Mouse (Mus musculus) neural tube, embryonic 12.5 days (tissue): ENCODE data around the gene Fiz1. TPM values are rescaled to one million over a fixed set of nuclear protein-coding genes. Genes with fewer than 3 reads are reported as not detected.
"Not testable (repeated sequence)": the region's sequence is repeated elsewhere in the genome, so short reads cannot be mapped to it uniquely, and the experiment has no call there.

Experiments
- ATAC-seq: fragments of 200-750 bp; cut with Nextera tagmentation; 2 replicates; pipeline ENCODE4 v1.8.0; 2017; ENCODE audit warnings: low read depth, mild to moderate bottlenecking, moderate TSS enrichment, moderate library complexity; ENCODE audit not compliant: low FRiP score
- H3K27ac ChIP-seq: fragments of 300-500 bp; sonication (generic); 2 replicates; pipeline ENCODE4 v1.5.1; 2016
- H3K27me3 ChIP-seq: fragments of 300-500 bp; sonication (generic); replicated peaks from 2 replicates; pipeline ENCODE4 v1.6.1; 2016; ENCODE audit warnings: mild to moderate bottlenecking
- H3K36me3 ChIP-seq: fragments of 300-500 bp; sonication (generic); 2 replicates; pipeline ENCODE4 v1.6.1; 2016; ENCODE audit warnings: mild to moderate bottlenecking
- H3K4me1 ChIP-seq: fragments of 300-500 bp; sonication (generic); 2 replicates; pipeline ENCODE4 v1.6.1; 2016
- H3K4me2 ChIP-seq: fragments of 300-500 bp; sonication (generic); replicated peaks from 2 replicates; pipeline ENCODE4 v1.6.1; 2016; ENCODE audit warnings: mild to moderate bottlenecking
- H3K4me3 ChIP-seq: fragments of 300-500 bp; sonication (generic); 2 replicates; pipeline ENCODE4 v1.5.1; 2016
- H3K9ac ChIP-seq: fragments of 300-500 bp; sonication (generic); 2 replicates; pipeline ENCODE4 v1.6.1; 2016; ENCODE audit warnings: mild to moderate bottlenecking
- H3K9me3 ChIP-seq: fragments of 300-500 bp; sonication (generic); 2 replicates; pipeline ENCODE4 v1.6.1; 2016; ENCODE audit warnings: mild to moderate bottlenecking
- WGBS: fragments of 180-500 bp; shearing (Covaris S2); methylation state at CpG from one replicate; pipeline ENCODE4 v1.1.7; 2016; 5-methylcytosine and 5-hydroxymethylcytosine counted together
- polyA plus RNA-seq: library from polyadenylated mRNA; unstranded; fragments of >200 nt; fragmentation: Nextera tagmentation; extraction: Ambion mirVana; gene quantifications from 2 replicates; pipeline ENCODE4 v1.2.1, GENCODE M21; 2016

The Fiz1 gene
- polyA plus RNA-seq, 1 experiment from 2014 or later = 63.3 TPM

DNA sequence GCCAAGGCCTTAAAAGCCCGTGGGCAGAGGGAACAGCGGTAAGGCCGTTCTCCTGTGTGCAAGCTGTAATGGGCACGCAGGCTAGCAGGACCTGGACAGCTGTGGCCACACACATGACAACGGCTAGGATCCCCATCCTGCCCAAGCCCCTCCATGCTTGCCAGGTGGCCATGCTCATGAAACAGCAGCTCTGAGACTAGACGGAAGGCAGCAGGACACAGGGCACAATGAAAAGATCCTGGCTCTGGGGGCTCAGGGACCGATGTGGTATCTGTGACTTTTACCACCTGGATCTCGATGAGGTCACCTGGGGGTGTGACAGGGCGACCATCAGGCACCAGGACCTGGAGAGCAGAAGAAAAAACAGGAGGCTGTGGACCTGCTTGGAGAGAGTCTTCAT is 21.6 kb upstream of the Fiz1 start:
- Histone ChIP-seq H3K27ac (no peak overlapping the region), H3K4me3 (no peak overlapping the region), H3K4me2 (no peak overlapping the region), H3K9me3 (peaks cover 10% of the 10 kb centered on the region), H3K9ac (no peak overlapping the region), H3K4me1 (no peaks in the 10 kb centered on the region; the same call in 1 of the 2 replicates), H3K36me3 (peaks cover 50% of the 10 kb centered on the region), H3K27me3 (no peaks in the 10 kb centered on the region)
- 92% methylated on average over 9 of the region's 9 CpGs for WGBS
- ATAC-seq = no peak

DNA sequence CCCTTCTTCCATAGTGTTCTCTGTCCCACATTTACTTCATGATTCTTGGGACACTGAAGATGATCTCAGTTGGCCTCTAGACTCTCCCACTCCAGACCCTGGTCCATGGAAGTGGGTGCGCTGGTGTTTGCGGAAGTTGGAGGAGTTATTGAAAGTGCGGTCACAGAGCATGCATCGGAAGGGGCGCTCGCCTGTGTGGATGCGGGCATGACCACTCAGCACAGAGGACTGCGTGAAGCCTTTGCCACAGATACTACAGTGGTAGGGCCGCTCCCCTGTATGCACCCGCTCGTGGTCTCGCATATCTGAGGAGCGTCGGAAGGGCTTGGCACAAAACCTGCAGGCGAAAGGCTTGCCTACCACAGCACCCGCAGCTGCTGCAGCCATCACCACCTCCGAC is 21.1 kb upstream of the Fiz1 start:
- no peak overlapping the region for H3K27ac ChIP-seq
- no peak for ATAC-seq
- H3K9me3 ChIP-seq = peaks cover 15% of the 10 kb centered on the region
- no peak overlapping the region for H3K4me2 ChIP-seq
- WGBS = 94% methylated on average over 17 of the region's 17 CpGs
- H3K4me1 ChIP-seq = no peaks in the 10 kb centered on the region; the same call in 1 of the 2 replicates
- H3K36me3 ChIP-seq = peaks cover 55% of the 10 kb centered on the region
- no peaks in the 10 kb centered on the region for H3K27me3 ChIP-seq
- no peak overlapping the region for H3K9ac ChIP-seq
- no peak overlapping the region for H3K4me3 ChIP-seq

DNA sequence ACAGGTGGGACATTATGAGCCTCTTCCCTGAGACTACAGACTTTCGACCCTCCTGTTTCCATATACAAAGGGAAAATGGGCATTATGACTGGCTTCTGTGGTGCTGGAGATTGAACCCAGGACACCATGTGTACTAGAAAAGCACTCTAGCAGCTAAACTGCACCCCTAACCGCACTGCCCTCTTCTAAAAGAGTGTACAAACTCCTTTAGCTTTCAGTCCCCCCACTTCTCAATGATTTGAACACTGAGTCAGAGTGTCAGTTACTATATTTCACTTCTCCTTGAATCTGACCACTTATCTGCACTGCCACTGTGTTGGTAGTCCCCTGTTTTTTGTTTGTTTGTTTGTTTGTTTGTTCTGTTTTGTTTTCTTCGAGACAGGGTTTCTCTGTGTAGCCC is 19.3 kb upstream of the Fiz1 start, which contains the start of gene 4632433K11Rik:
Gene 4632433K11Rik, plus strand, starts transcription at position 301 of the 400 bp plus-strand sequence.
- no peaks in the 10 kb centered on the region for H3K27me3 ChIP-seq
- no peak within 1 kb of the TSS for H3K27ac ChIP-seq
- WGBS = 89% methylated on average over 3 of the region's 3 CpGs
- peaks cover 73% of the 10 kb centered on the region for H3K36me3 ChIP-seq
- no peaks in the 10 kb centered on the region; the same call in 1 of the 2 replicates for H3K4me1 ChIP-seq
- no peak within 1 kb of the TSS for H3K4me2 ChIP-seq
- H3K9me3 ChIP-seq = peaks cover 31% of the 10 kb centered on the region
- ATAC-seq = no peak
- no peak within 1 kb of the TSS for H3K4me3 ChIP-seq
- no peak within 1 kb of the TSS for H3K9ac ChIP-seq

DNA sequence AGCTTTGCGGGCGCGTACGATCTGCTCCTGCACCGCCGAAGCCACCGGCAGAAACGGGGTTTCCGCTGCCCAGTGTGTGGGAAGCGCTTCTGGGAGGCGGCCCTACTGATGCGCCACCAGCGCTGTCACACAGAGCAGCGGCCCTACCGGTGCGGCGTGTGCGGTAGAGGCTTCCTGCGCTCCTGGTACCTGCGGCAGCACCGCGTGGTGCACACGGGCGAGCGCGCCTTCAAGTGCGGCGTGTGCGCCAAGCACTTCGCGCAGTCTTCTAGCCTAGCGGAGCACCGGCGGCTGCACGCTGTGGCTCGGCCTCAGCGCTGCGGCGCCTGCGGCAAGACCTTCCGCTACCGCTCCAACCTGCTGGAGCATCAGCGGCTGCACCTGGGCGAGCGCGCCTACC is 17.0 kb upstream of the Fiz1 start:
- Histone ChIP-seq H3K4me1 (no peaks in the 10 kb centered on the region), H3K9ac (no peak overlapping the region), H3K9me3 (peaks cover 31% of the 10 kb centered on the region), H3K27me3 (no peaks in the 10 kb centered on the region), H3K4me2 (no peak overlapping the region), H3K4me3 (no peak overlapping the region), H3K36me3 (peaks cover 91% of the 10 kb centered on the region), H3K27ac (no peak overlapping the region)
- 69% methylated on average over 46 of the region's 46 CpGs for WGBS
- ATAC-seq = 0 out of 2 replicates have a peak, but pooled peaks have one; percentile 5

DNA sequence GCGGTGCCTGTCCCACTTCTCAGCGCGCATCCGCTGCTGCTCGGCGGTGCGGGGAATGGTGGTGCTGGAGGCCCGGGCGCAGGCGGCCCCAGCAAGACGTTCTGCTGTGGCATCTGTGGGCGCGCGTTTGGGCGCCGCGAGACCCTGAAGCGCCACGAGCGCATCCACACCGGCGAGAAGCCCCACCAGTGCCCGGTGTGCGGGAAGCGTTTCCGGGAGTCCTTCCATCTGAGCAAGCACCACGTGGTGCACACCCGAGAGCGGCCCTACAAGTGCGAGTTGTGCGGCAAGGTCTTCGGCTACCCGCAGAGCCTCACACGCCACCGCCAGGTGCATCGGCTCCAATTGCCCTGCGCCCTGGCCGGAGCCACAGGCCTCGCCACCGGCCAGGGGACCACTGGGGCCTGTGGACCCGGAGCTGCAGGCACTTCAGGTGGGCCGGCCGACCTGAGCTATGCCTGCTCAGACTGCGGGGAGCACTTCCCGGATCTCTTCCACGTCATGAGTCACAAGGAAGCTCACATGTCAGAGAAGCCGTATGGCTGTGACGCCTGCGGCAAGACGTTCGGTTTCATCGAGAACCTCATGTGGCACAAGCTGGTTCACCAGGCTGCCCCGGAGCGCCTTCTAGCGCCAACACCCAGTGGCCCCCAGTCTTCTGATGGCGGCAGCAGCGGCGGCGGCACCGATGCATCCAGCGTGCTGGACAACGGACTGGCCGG is 16.2 kb upstream of the Fiz1 start:
- WGBS = 80% methylated on average over 63 of the region's 63 CpGs
- no peak overlapping the region for H3K27ac ChIP-seq
- ATAC-seq = no peak

DNA sequence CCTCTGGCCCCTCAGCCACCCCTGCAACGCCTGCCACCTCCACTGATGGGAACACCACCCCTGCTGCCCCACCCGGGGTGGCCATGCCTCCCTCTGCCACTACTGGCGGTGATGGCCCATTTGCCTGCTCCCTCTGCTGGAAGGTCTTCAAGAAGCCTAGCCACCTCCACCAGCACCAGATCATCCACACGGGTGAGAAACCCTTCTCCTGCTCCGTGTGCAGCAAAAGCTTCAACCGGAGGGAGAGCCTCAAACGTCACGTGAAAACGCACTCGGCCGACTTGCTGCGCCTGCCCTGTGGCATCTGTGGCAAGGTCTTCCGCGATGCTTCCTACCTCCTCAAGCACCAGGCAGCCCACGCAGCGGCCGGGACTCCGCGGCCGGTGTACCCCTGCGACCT is 15.4 kb upstream of the Fiz1 start:
- WGBS = 92% methylated on average over 21 of the region's 21 CpGs

More for the DNA sequence above, 16.2 kb upstream of the Fiz1 start:
- no peak overlapping the region for H3K9ac ChIP-seq
- H3K36me3 ChIP-seq = peaks cover 85% of the 10 kb centered on the region
- H3K9me3 ChIP-seq = peaks cover 31% of the 10 kb centered on the region
- no peaks in the 10 kb centered on the region for H3K4me1 ChIP-seq
- H3K27me3 ChIP-seq = no peaks in the 10 kb centered on the region
- H3K4me2 ChIP-seq = no peak overlapping the region
- no peak overlapping the region for H3K4me3 ChIP-seq

DNA sequence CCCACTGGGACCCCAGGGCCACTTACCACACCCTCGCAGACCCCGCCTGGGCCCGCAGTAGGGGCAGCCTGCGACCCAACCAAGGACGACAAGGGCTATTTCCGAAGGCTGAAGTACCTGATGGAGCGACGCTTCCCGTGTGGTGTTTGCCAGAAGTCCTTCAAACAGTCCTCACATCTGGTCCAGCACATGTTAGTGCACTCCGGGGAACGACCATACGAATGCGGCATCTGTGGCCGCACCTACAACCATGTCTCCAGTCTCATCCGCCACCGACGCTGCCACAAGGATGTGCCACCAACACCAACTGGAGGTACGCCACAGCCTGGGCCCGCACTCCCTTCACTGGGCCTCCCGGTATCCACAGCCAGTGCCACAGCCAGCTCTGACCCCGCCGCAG is 15.0 kb upstream of the Fiz1 start:
- Histone ChIP-seq H3K9ac (no peak overlapping the region), H3K9me3 (peaks cover 31% of the 10 kb centered on the region), H3K36me3 (peaks cover 75% of the 10 kb centered on the region), H3K4me3 (no peak overlapping the region), H3K27ac (no peak overlapping the region), H3K27me3 (no peaks in the 10 kb centered on the region), H3K4me1 (no peaks in the 10 kb centered on the region), H3K4me2 (no peak overlapping the region)
- no peak for ATAC-seq
- WGBS = 95% methylated on average over 22 of the region's 22 CpGs

More for the DNA sequence above, 15.4 kb upstream of the Fiz1 start:
- H3K9ac ChIP-seq = no peak overlapping the region
- H3K27ac ChIP-seq = no peak overlapping the region
- no peak for ATAC-seq
- peaks cover 31% of the 10 kb centered on the region for H3K9me3 ChIP-seq
- no peaks in the 10 kb centered on the region for H3K27me3 ChIP-seq
- H3K4me1 ChIP-seq = no peaks in the 10 kb centered on the region
- no peak overlapping the region for H3K4me2 ChIP-seq
- H3K4me3 ChIP-seq = no peak overlapping the region
- H3K36me3 ChIP-seq = peaks cover 78% of the 10 kb centered on the region

DNA sequence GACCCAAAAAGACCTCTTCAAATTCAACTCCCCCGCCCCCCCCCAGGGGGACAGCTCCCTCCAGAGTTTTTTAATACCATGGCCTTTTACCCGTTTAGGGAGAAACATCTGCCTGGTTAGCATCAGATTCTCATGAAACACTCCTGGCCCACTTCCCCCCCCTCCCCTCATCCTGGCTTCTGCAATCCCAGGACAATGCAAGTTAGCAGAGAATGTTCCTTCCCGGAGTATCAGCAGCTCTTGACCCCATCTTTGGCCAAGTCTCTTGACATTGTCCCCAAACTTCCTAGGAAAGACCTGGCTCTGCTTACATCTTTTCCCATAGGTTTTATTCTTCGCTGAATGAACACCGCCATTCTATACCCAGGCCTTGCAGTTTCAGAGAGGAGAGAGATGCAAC is 6.7 kb upstream of the Fiz1 start:
- ATAC-seq = no peak
- peak overlapping the region; percentile 87 for H3K4me3 ChIP-seq
- 55% methylated on average over 5 of the region's 5 CpGs for WGBS
- H3K36me3 ChIP-seq = peaks cover 28% of the 10 kb centered on the region
- H3K27me3 ChIP-seq = no peaks in the 10 kb centered on the region
- peak overlapping the region; percentile 83 for H3K4me2 ChIP-seq
- H3K9ac ChIP-seq = peak overlapping the region; percentile 95
- peaks cover 10% of the 10 kb centered on the region for H3K4me1 ChIP-seq
- H3K9me3 ChIP-seq = no peaks in the 10 kb centered on the region
- H3K27ac ChIP-seq = no peak overlapping the region

DNA sequence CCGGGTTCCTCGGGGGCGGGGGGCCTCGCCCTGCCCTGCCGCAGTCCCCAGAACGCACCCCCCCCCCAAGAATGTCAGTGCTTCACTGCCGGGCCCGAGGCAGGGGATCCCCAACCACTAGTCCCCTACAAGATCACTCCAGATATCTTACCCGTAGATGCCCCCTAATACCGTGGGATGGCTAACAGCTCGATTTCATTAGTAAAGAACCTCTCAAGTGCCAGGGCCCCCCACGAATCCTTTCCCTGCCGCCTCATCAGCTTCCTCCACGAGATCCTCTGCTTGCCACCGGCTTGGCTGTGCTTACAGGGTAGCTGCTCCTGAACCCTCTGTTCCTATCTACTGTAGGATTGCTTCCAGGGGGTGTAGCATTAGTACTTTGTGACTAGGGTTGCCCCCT is 6.2 kb upstream of the Fiz1 start:
- Histone ChIP-seq H3K27ac (peak overlapping the region; percentile 83), H3K9ac (peak overlapping the region; percentile 95), H3K4me2 (peak overlapping the region; percentile 83), H3K4me1 (peaks cover 10% of the 10 kb centered on the region), H3K27me3 (no peaks in the 10 kb centered on the region), H3K4me3 (peak overlapping the region; percentile 87), H3K9me3 (no peaks in the 10 kb centered on the region), H3K36me3 (peaks cover 28% of the 10 kb centered on the region)
- WGBS = under 1% methylated on average over 14 of the region's 15 CpGs
- peak; percentile 19 for ATAC-seq

DNA sequence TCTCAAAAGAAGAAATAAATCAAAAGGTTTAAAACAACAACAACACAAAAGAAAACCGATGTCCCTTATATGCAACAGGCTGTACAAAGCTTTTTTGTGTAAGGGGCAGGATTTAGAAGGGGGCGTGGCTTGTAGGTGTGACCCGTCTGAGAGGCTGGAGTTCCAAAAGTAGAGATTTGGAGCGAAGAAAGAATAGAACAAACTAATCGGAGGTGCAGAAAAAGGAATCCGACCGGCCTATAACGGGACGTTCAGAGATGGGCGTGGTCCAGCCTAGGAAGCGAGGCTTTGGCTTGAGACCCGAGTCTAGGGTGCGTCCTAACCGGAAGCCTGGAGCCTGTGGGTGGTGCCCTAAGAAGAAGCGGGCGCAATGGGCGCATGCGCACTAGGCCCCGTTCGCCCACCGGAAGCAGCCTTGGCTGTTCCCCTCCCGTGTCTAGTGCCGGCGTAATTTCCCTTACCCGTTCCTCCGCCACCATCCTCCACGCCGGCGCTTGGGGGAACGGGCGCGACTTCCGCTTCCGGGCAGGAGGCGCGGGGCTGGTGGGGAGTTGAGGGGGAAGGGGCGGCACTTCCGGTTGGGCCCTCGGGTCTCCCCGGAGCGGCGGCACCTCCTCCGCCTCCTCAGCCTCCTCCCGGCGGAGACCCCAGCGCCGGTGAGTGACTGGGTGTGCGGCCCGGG is 5.6 kb upstream of the Fiz1 start, which contains the start of the genes Zfp865 and Ccdc106:
Gene Zfp865, plus strand, starts transcription at position 377 of the 682 bp plus-strand sequence.
Gene Ccdc106, plus strand, starts transcription at position 554 of the 682 bp plus-strand sequence.
- Histone ChIP-seq H3K9ac (peak within 1 kb of the TSS; percentile 95), H3K9me3 (no peaks in the 10 kb centered on the region), H3K27ac (peak within 1 kb of the TSS; percentile 83), H3K4me3 (peak within 1 kb of the TSS; percentile 87), H3K27me3 (no peaks in the 10 kb centered on the region), H3K4me2 (peak within 1 kb of the TSS; percentile 83), H3K4me1 (peaks cover 10% of the 10 kb centered on the region), H3K36me3 (peaks cover 28% of the 10 kb centered on the region)
- ATAC-seq = peak; percentile 80
- WGBS = under 1% methylated on average over 49 of the region's 49 CpGs

DNA sequence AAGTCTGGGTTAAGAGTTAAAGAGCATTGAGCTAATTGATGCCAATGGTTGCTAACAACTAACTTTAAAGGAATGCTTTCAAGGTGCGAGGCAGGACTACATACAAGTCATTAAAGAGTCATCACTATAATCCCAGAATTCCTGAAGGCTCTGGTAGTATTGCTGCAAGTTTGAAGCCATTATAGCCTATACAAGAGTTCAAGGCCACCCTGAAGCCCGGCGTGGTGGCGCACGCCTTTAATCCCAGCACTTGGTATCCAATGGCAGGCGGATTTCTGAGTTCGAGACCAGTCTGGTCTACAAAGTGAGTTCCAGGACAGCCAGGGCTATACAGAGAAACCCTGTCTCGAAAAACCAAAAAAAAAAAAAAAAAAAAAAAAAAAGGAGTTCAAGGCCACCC is 5.1 kb upstream of the Fiz1 start:
- peaks cover 10% of the 10 kb centered on the region for H3K4me1 ChIP-seq
- 28% methylated on average over 8 of the region's 8 CpGs for WGBS
- H3K27me3 ChIP-seq, H3K9ac ChIP-seq, H3K9me3 ChIP-seq, H3K27ac ChIP-seq, ATAC-seq: not testable (repeated sequence)
- peak overlapping the region; percentile 87 for H3K4me3 ChIP-seq
- peaks cover 27% of the 10 kb centered on the region for H3K36me3 ChIP-seq
- peak overlapping the region; percentile 83 for H3K4me2 ChIP-seq

DNA sequence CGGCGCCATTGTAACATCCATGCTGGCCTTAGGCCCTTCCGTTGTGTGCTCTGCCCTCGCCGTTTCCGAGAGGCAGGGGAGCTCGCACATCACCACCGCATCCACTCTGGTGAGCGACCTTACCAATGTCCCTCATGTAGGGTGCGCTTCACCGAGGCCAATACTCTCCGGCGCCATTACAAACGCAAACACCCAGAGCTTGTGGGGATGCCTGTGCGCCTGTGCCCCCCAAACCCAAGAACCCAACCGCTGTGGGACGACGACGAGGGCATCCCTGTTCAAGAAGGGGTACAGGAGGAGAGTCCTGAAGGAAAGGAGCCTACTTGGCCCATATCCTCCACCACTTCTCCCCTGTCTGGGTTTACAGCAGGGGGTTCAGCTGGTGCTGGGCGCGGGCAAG is 3.4 kb upstream of the Fiz1 start:
- Histone ChIP-seq H3K27ac (no peak overlapping the region), H3K27me3 (no peaks in the 10 kb centered on the region), H3K4me1 (peaks cover 10% of the 10 kb centered on the region), H3K36me3 (peaks cover 11% of the 10 kb centered on the region), H3K4me2 (no peak overlapping the region), H3K9ac (no peak overlapping the region), H3K9me3 (no peaks in the 10 kb centered on the region), H3K4me3 (no peak overlapping the region)
- WGBS = 97% methylated on average over 21 of the region's 21 CpGs
- no peak for ATAC-seq
